21 mouse cellular contexts compared by ENCODE assay signal in genomic region chr14:28514171-28514570, GRCm38 (mm10). TPM values are rescaled to one million over a fixed set of nuclear protein-coding genes. Genes with fewer than 3 reads are reported as not detected.
DNase-seq lines count a peak whose midpoint lies in the region; ATAC-seq and TF ChIP-seq lines count a peak whose summit lies in the region.
"Had no signal": no experiment of that assay in that cellular context is flagged by ENCODE, and none has a peak within 500 bp of the region (broad histone marks: within the 10 kb centered on the region; RNA-seq: fewer than 3 reads in every experiment).

No protein-coding gene starts in this region.

- H3K4me3 ChIP-seq in forebrain, embryonic 16.5 days (replicated peaks; ENCODE audit: low read length) = no peak overlapping the region
- no peak overlapping the region for H3K4me3 ChIP-seq in forebrain, postnatal 0 days (ENCODE audit: low read depth, low read length)
- H3K4me3 ChIP-seq in embryonic facial prominence, embryonic 10.5 days = peak overlapping the region; percentile 24; the same call in 1 of the 2 replicates
- H3K4me3 ChIP-seq in hindbrain, embryonic 11.5 days (ENCODE audit: low read depth, low read length) = 0 out of 2 replicates have a peak overlapping the region, but pooled peaks have one; percentile 7
- H3K4me3 ChIP-seq in limb, embryonic 12.5 days (replicated peaks) = peak overlapping the region; percentile 87
- H3K4me3 ChIP-seq: erythroblast, embryonic 14.5 days; heart, embryonic 10.5 days had no signal

- H3K9me3 ChIP-seq in forebrain, embryonic 16.5 days (ENCODE audit: control insufficient read depth, low read length) = no peaks in the 10 kb centered on the region
- H3K9me3 ChIP-seq in forebrain, postnatal 0 days (ENCODE audit: low read length) = no peaks in the 10 kb centered on the region
- H3K9me3 ChIP-seq in embryonic facial prominence, embryonic 10.5 days = no peaks in the 10 kb centered on the region
- no peaks in the 10 kb centered on the region for H3K9me3 ChIP-seq in hindbrain, embryonic 11.5 days (ENCODE audit: control insufficient read depth, low read length)
- no peaks in the 10 kb centered on the region for H3K9me3 ChIP-seq in limb, embryonic 12.5 days
- H3K9me3 ChIP-seq: heart, embryonic 10.5 days had no signal

- peaks cover 30% of the 10 kb centered on the region for H3K27me3 ChIP-seq in forebrain, embryonic 16.5 days (replicated peaks; ENCODE audit: control insufficient read depth, insufficient read depth, low read length)
- H3K27me3 ChIP-seq in forebrain, postnatal 0 days (ENCODE audit: insufficient read depth, low read length) = peaks cover 20% of the 10 kb centered on the region
- H3K27me3 ChIP-seq in embryonic facial prominence, embryonic 10.5 days (replicated peaks; ENCODE audit: low read depth, poor library complexity, severe bottlenecking) = peaks cover 46% of the 10 kb centered on the region
- H3K27me3 ChIP-seq in hindbrain, embryonic 11.5 days (ENCODE audit: control insufficient read depth, insufficient read depth, low read length) = no peaks in the 10 kb centered on the region
- no peaks in the 10 kb centered on the region for H3K27me3 ChIP-seq in limb, embryonic 12.5 days
- H3K27me3 ChIP-seq: CH12.LX had no signal

- H3K4me1 ChIP-seq in forebrain, embryonic 16.5 days (replicated peaks; ENCODE audit: control insufficient read depth, insufficient read depth, low read length) = peaks cover 31% of the 10 kb centered on the region
- H3K4me1 ChIP-seq in forebrain, postnatal 0 days (ENCODE audit: insufficient read depth) = peaks cover 8% of the 10 kb centered on the region; the same call in 1 of the 2 replicates
- peaks cover 72% of the 10 kb centered on the region for H3K4me1 ChIP-seq in embryonic facial prominence, embryonic 10.5 days
- H3K4me1 ChIP-seq in hindbrain, embryonic 11.5 days (replicated peaks; ENCODE audit: control insufficient read depth, insufficient read depth, low read length) = peaks cover 10% of the 10 kb centered on the region
- H3K4me1 ChIP-seq in limb, embryonic 12.5 days (replicated peaks) = peaks cover 64% of the 10 kb centered on the region

- H3K4me2 ChIP-seq in forebrain, embryonic 16.5 days (ENCODE audit: low read length) = no peak overlapping the region
- H3K4me2 ChIP-seq in forebrain, postnatal 0 days (ENCODE audit: low read depth) = no peak overlapping the region
- H3K4me2 ChIP-seq in hindbrain, embryonic 11.5 days (replicated peaks; ENCODE audit: low read depth, low read length) = peak overlapping the region; percentile 25; the same call in 1 of the 2 replicates
- H3K4me2 ChIP-seq in limb, embryonic 12.5 days = peak overlapping the region; percentile 91

- WGBS in forebrain, embryonic 16.5 days = 19% methylated on average over 2 of the region's 2 CpGs
- 21% methylated on average over 2 of the region's 2 CpGs for WGBS in forebrain, postnatal 0 days
- WGBS in embryonic facial prominence, embryonic 10.5 days = 36% methylated on average over 2 of the region's 2 CpGs
- WGBS in hindbrain, embryonic 11.5 days = 32% methylated on average over 2 of the region's 2 CpGs
- 44% methylated on average over 2 of the region's 2 CpGs for WGBS in limb, embryonic 12.5 days

- no peak for DNase-seq in forebrain, postnatal 0 days
- DNase-seq in embryonic facial prominence, embryonic 10.5 days (ENCODE audit: low spot score) = no peak
- DNase-seq in hindbrain, embryonic 11.5 days (ENCODE audit: low spot score) = no peak
- DNase-seq in right cerebral cortex, postnatal 14 days = no peak
- no peak for DNase-seq in heart, adult 11 months
- DNase-seq: cerebellum, adult 2 months; gastrocnemius, postnatal 25 days; heart, postnatal 10 days; layer of hippocampus, postnatal 36 days; left cerebral cortex, postnatal 4 days; lung, postnatal 10 days; thymus, postnatal 36 days had no signal

- TF ChIP-seq CTCF in forebrain, postnatal 0 days (IDR thresholded peaks at IDR 0.05; ENCODE audit: low read depth) = no peak

- ATAC-seq in forebrain, embryonic 16.5 days = peak; percentile 47
- no peak for ATAC-seq in forebrain, postnatal 0 days
- ATAC-seq in hindbrain, embryonic 11.5 days (ENCODE audit: low FRiP score) = no peak
- no peak for ATAC-seq in limb, embryonic 12.5 days (ENCODE audit: insufficient number of reproducible peaks, insufficient read depth, low FRiP score, low TSS enrichment, low read depth)
- ATAC-seq: inflammation-experienced regulatory T-cells, adult 6 months had no signal

- no peaks in the 10 kb centered on the region for H3K36me3 ChIP-seq in forebrain, embryonic 16.5 days (ENCODE audit: control insufficient read depth, insufficient read depth)
- no peaks in the 10 kb centered on the region for H3K36me3 ChIP-seq in forebrain, postnatal 0 days (ENCODE audit: insufficient read depth)
- peaks cover 69% of the 10 kb centered on the region for H3K36me3 ChIP-seq in embryonic facial prominence, embryonic 10.5 days (replicated peaks)
- no peaks in the 10 kb centered on the region for H3K36me3 ChIP-seq in hindbrain, embryonic 11.5 days (ENCODE audit: control insufficient read depth, insufficient read depth, low read length)
- H3K36me3 ChIP-seq in limb, embryonic 12.5 days = peaks cover 88% of the 10 kb centered on the region

- no peak overlapping the region for H3K9ac ChIP-seq in forebrain, embryonic 16.5 days (replicated peaks; ENCODE audit: low read depth, low read length)
- no peak overlapping the region for H3K9ac ChIP-seq in forebrain, postnatal 0 days
- no peak overlapping the region for H3K9ac ChIP-seq in hindbrain, embryonic 11.5 days (ENCODE audit: low read depth, low read length)
- H3K9ac ChIP-seq in limb, embryonic 12.5 days (replicated peaks) = peak overlapping the region; percentile 53

- no peak overlapping the region for H3K27ac ChIP-seq in forebrain, embryonic 16.5 days (ENCODE audit: low read length)
- no peak overlapping the region for H3K27ac ChIP-seq in forebrain, postnatal 0 days (ENCODE audit: low read depth, low read length)
- no peak overlapping the region for H3K27ac ChIP-seq in embryonic facial prominence, embryonic 10.5 days (replicated peaks)
- H3K27ac ChIP-seq in hindbrain, embryonic 11.5 days (ENCODE audit: low read depth, low read length) = no peak overlapping the region; the same call in 1 of the 2 replicates
- 0 out of 2 replicates have a peak overlapping the region, but pooled peaks have one; percentile 50 for H3K27ac ChIP-seq in limb, embryonic 12.5 days
- H3K27ac ChIP-seq: heart, embryonic 10.5 days had no signal

RNA-seq across cellular contexts. Expression of gene Wnt5a, which starts 9.6 kb away (rescaled TPM):
- polyA plus RNA-seq in forebrain, embryonic 16.5 days (2015; fragmentation: Nextera tagmentation; extraction: Ambion mirVana) = 11.8 and 12.0 TPM in 2 replicates
- total RNA-seq in forebrain, postnatal 0 days (2014; rRNA removed) = 6.8 and 11.4 TPM in 2 replicates
- 7.3 and 14.3 TPM in 2 replicates for polyA plus RNA-seq in forebrain, postnatal 0 days (2015; fragmentation: Nextera tagmentation; extraction: Ambion mirVana)
- 37.2 and 40.4 TPM in 2 replicates for polyA plus RNA-seq in embryonic facial prominence, embryonic 10.5 days (2016; fragmentation: Nextera tagmentation; extraction: Ambion mirVana)
- polyA plus RNA-seq in hindbrain, embryonic 11.5 days (2014; fragmentation: Nextera tagmentation; extraction: Ambion mirVana) = 49.1 and 49.6 TPM in 2 replicates
- 189 and 199 TPM in 2 replicates for polyA plus RNA-seq in limb, embryonic 12.5 days (2016; fragmentation: Nextera tagmentation; extraction: Ambion mirVana)
- total RNA-seq: CH12.LX; common myeloid progenitor, adult 5-6 weeks; megakaryocyte, adult 5-6 weeks; neutrophil, adult 5-6 weeks had no signal
- polyA plus RNA-seq: erythroblast, embryonic 14.5 days; inflammation-experienced regulatory T-cells, adult 6 months had no signal

Comparison
In these comparisons a context has a peak if more than half of its experiments do, and no peak if none do; other contexts are left out.
1. H3K4me2 ChIP-seq: peak in hindbrain, embryonic 11.5 days (single experiment) and limb, embryonic 12.5 days (single experiment); none in forebrain, embryonic 16.5 days (single experiment) and forebrain, postnatal 0 days (single experiment).
2. H3K4me3 ChIP-seq: peak in embryonic facial prominence, embryonic 10.5 days (single experiment), hindbrain, embryonic 11.5 days (single experiment) and limb, embryonic 12.5 days (single experiment); none in forebrain, embryonic 16.5 days (single experiment) and forebrain, postnatal 0 days (single experiment).